Mouse (Mus musculus): ENCODE results near the gene Acod1. TPM values are rescaled to one million over a fixed set of nuclear protein-coding genes. Genes with fewer than 3 reads are reported as not detected.

The Acod1 gene
- polyA plus RNA-seq, 1 experiment from 2014 or later, result not detected

DNA sequence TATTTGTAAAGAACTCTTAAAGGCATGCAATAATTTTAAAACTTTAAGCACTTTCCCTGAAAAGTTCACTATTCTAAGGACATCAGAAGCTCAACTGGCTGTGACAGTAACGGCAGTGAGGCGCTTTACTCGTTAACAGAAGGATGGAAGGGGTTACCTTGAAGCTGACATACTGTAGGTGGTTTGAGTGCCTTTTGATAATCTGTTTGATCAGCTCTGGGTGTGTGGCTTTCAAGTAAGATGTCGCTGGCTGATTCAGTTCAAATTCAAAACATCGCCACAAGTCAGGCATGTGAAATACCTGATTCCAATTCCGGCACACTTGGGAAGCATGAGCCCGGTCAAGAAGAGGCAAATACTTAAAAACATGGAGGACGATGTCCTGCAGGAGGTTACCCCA, 48.3 kb downstream of the Acod1 start:
- no peak for ATAC-seq (ENCODE audit: low FRiP score)
- WGBS, result 94% methylated on average over 8 of the region's 8 CpGs
- no peak overlapping the region for H3K27ac ChIP-seq (ENCODE audit: low read depth, low read length)
- no peak overlapping the region for H3K4me3 ChIP-seq (ENCODE audit: low read depth, low read length)
- H3K4me2 ChIP-seq (replicated peaks; ENCODE audit: low read depth, low read length), result no peak overlapping the region
- H3K27me3 ChIP-seq (ENCODE audit: control insufficient read depth, insufficient read depth, low read length), result no peaks in the 10 kb centered on the region
- no peak overlapping the region for H3K9ac ChIP-seq (ENCODE audit: low read depth, low read length)
- no peaks in the 10 kb centered on the region for H3K36me3 ChIP-seq (ENCODE audit: control insufficient read depth, insufficient read depth, low read length)
- no peaks in the 10 kb centered on the region for H3K9me3 ChIP-seq (ENCODE audit: control insufficient read depth, low read length)
- H3K4me1 ChIP-seq (replicated peaks; ENCODE audit: control insufficient read depth, insufficient read depth, low read length), result no peaks in the 10 kb centered on the region
- no peak for DNase-seq (ENCODE audit: low spot score)

- Histone ChIP-seq H3K36me3 (ENCODE audit: control insufficient read depth, insufficient read depth, low read length) (no peaks in the 10 kb centered on the region), H3K9me3 (ENCODE audit: control insufficient read depth, low read length) (no peaks in the 10 kb centered on the region), H3K9ac (ENCODE audit: low read depth, low read length) (no peak overlapping the region), H3K27me3 (ENCODE audit: control insufficient read depth, insufficient read depth, low read length) (no peaks in the 10 kb centered on the region), H3K4me3 (ENCODE audit: low read depth, low read length) (no peak overlapping the region), H3K4me2 (replicated peaks; ENCODE audit: low read depth, low read length) (no peak overlapping the region), H3K4me1 (replicated peaks; ENCODE audit: control insufficient read depth, insufficient read depth, low read length) (no peaks in the 10 kb centered on the region), H3K27ac (ENCODE audit: low read depth, low read length) (no peak overlapping the region)
- 91% methylated on average over 8 of the region's 8 CpGs for WGBS
- no peak for DNase-seq (ENCODE audit: low spot score)
- no peak for ATAC-seq (ENCODE audit: low FRiP score)
Measured at GRCm38 (mm10) chr14:103095826-103096225, 49.0 kb downstream of the Acod1 start.

- DNase-seq (ENCODE audit: low spot score) (no peak), ATAC-seq (ENCODE audit: low FRiP score) (no peak)
- H3K4me2 ChIP-seq (replicated peaks; ENCODE audit: low read depth, low read length), result no peak overlapping the region
- no peak overlapping the region for H3K9ac ChIP-seq (ENCODE audit: low read depth, low read length)
- H3K27ac ChIP-seq (ENCODE audit: low read depth, low read length), result no peak overlapping the region
- H3K9me3 ChIP-seq (ENCODE audit: control insufficient read depth, low read length), result no peaks in the 10 kb centered on the region
- H3K4me3 ChIP-seq (ENCODE audit: low read depth, low read length), result no peak overlapping the region
- H3K36me3 ChIP-seq (ENCODE audit: control insufficient read depth, insufficient read depth, low read length), result no peaks in the 10 kb centered on the region
- no peaks in the 10 kb centered on the region for H3K4me1 ChIP-seq (replicated peaks; ENCODE audit: control insufficient read depth, insufficient read depth, low read length)
- WGBS, result 84% methylated on average over 6 of the region's 6 CpGs
- H3K27me3 ChIP-seq (ENCODE audit: control insufficient read depth, insufficient read depth, low read length), result no peaks in the 10 kb centered on the region
Measured at GRCm38 (mm10) chr14:103096621-103097020, 49.8 kb downstream of the Acod1 start.

DNA sequence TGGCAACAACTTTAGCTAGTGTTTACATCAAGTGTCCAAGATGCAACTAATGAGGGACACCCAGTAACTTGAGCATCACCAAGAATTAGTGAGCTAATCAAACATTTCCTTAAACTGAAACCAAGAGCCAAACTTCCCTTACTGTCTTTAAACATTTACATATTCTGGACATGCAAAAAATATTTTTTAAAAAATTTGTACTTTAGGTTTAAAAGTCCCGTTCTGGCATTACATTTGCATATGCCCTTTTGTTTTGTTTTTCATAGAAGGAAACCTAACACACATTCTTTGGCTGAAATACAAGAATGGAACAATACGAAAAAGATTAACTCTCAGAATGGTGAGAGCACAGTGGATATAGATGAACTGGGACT, 51.4 kb downstream of the Acod1 start:
- Histone ChIP-seq H3K27me3 (ENCODE audit: control insufficient read depth, insufficient read depth, low read length) (no peaks in the 10 kb centered on the region), H3K4me1 (replicated peaks; ENCODE audit: control insufficient read depth, insufficient read depth, low read length) (no peaks in the 10 kb centered on the region), H3K27ac (ENCODE audit: low read depth, low read length) (no peak overlapping the region), H3K9ac (ENCODE audit: low read depth, low read length) (peak overlapping the region; percentile 100), H3K4me3 (ENCODE audit: low read depth, low read length) (peak overlapping the region; percentile 94), H3K4me2 (replicated peaks; ENCODE audit: low read depth, low read length) (peak overlapping the region; percentile 48), H3K9me3 (ENCODE audit: control insufficient read depth, low read length) (no peaks in the 10 kb centered on the region), H3K36me3 (ENCODE audit: control insufficient read depth, insufficient read depth, low read length) (no peaks in the 10 kb centered on the region)
- ATAC-seq (ENCODE audit: low FRiP score) (no peak), DNase-seq (ENCODE audit: low spot score) (no peak)
- WGBS, result 0% methylated on average over 2 of the region's 2 CpGs

GRCm38 (mm10) chr14:103098587-103099235, 51.9 kb downstream of the Acod1 start:
- Histone ChIP-seq H3K4me2 (replicated peaks; ENCODE audit: low read depth, low read length) (peak overlapping the region; percentile 48), H3K36me3 (ENCODE audit: control insufficient read depth, insufficient read depth, low read length) (no peaks in the 10 kb centered on the region), H3K4me3 (ENCODE audit: low read depth, low read length) (peak overlapping the region; percentile 94), H3K4me1 (replicated peaks; ENCODE audit: control insufficient read depth, insufficient read depth, low read length) (no peaks in the 10 kb centered on the region), H3K9ac (ENCODE audit: low read depth, low read length) (peak overlapping the region; percentile 100), H3K27ac (ENCODE audit: low read depth, low read length) (peak overlapping the region; percentile 99), H3K9me3 (ENCODE audit: control insufficient read depth, low read length) (no peaks in the 10 kb centered on the region), H3K27me3 (ENCODE audit: control insufficient read depth, insufficient read depth, low read length) (no peaks in the 10 kb centered on the region)
- ATAC-seq (ENCODE audit: low FRiP score), result peak; percentile 83
- under 1% methylated on average over 68 of the region's 86 CpGs for WGBS
- peak; percentile 88 for DNase-seq (ENCODE audit: low spot score)

DNA sequence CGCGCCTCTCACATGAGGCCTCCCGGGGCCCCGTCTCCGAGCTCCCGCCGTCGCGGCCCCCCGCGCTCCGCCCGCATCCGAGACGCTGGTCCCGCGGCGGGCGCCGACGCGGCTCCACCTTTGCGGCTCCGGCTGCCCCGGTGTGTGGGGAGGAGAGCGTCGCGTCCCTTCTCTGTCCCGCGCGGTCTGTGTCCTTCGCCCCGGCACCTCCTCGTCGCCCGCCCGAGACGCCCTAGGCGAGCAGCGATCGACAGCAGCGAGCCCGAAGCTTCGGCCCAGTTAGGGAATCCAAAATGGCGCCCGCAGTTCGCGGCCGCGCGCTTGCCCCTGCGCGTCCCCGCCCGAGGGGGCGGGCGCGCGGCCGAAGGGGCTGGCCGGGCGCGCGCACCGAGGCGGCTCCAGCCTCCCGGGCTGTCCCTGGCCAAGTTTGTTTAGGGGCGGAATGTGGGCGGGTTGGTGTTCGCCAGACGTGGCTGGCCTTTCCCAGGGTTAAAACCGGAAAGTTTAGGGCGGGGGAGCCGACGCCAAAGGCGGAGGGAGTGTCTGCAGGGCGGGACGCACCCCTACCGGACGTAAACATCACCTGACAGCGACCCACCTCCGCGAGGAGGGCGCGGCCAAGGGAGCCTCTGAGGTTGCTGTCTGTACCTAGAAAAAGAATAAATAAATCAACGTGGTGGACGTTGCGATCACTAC, 52.6 kb downstream of the Acod1 start, which contains the start of gene Fbxl3:
Fbxl3 (minus strand) TSS at position 329 of the 696 bp plus-strand sequence.
- no peaks in the 10 kb centered on the region for H3K9me3 ChIP-seq (ENCODE audit: control insufficient read depth, low read length)
- peak within 1 kb of the TSS; percentile 100 for H3K9ac ChIP-seq (ENCODE audit: low read depth, low read length)
- no peaks in the 10 kb centered on the region for H3K36me3 ChIP-seq (ENCODE audit: control insufficient read depth, insufficient read depth, low read length)
- no peaks in the 10 kb centered on the region for H3K27me3 ChIP-seq (ENCODE audit: control insufficient read depth, insufficient read depth, low read length)
- under 1% methylated on average over 75 of the region's 88 CpGs for WGBS
- peak; percentile 91 for ATAC-seq (ENCODE audit: low FRiP score)
- no peaks in the 10 kb centered on the region for H3K4me1 ChIP-seq (replicated peaks; ENCODE audit: control insufficient read depth, insufficient read depth, low read length)
- peak; percentile 94 for DNase-seq (ENCODE audit: low spot score)
- peak within 1 kb of the TSS; percentile 55 for H3K4me2 ChIP-seq (replicated peaks; ENCODE audit: low read depth, low read length)
- peak within 1 kb of the TSS; percentile 99 for H3K27ac ChIP-seq (ENCODE audit: low read depth, low read length)
- H3K4me3 ChIP-seq (ENCODE audit: low read depth, low read length), result peak within 1 kb of the TSS; percentile 94

- H3K27me3 ChIP-seq (ENCODE audit: control insufficient read depth, insufficient read depth, low read length), result no peaks in the 10 kb centered on the region
- 86% methylated on average over 13 of the region's 13 CpGs for WGBS
- no peak overlapping the region for H3K9ac ChIP-seq (ENCODE audit: low read depth, low read length)
- H3K4me1 ChIP-seq (replicated peaks; ENCODE audit: control insufficient read depth, insufficient read depth, low read length), result no peaks in the 10 kb centered on the region
- no peak overlapping the region for H3K4me2 ChIP-seq (replicated peaks; ENCODE audit: low read depth, low read length)
- no peak for ATAC-seq (ENCODE audit: low FRiP score)
- no peak overlapping the region for H3K4me3 ChIP-seq (ENCODE audit: low read depth, low read length)
- no peak for DNase-seq (ENCODE audit: low spot score)
- H3K36me3 ChIP-seq (ENCODE audit: control insufficient read depth, insufficient read depth, low read length), result no peaks in the 10 kb centered on the region
- no peak overlapping the region for H3K27ac ChIP-seq (ENCODE audit: low read depth, low read length)
- H3K9me3 ChIP-seq (ENCODE audit: control insufficient read depth, low read length), result no peaks in the 10 kb centered on the region
Measured at GRCm38 (mm10) chr14:103100296-103100695, 53.5 kb downstream of the Acod1 start.

GRCm38 (mm10) chr14:103101171-103101570, 54.4 kb downstream of the Acod1 start:
- no peaks in the 10 kb centered on the region for H3K27me3 ChIP-seq (ENCODE audit: control insufficient read depth, insufficient read depth, low read length)
- no peak overlapping the region for H3K27ac ChIP-seq (ENCODE audit: low read depth, low read length)
- no peak overlapping the region for H3K4me2 ChIP-seq (replicated peaks; ENCODE audit: low read depth, low read length)
- no peak overlapping the region for H3K4me3 ChIP-seq (ENCODE audit: low read depth, low read length)
- no peaks in the 10 kb centered on the region for H3K36me3 ChIP-seq (ENCODE audit: control insufficient read depth, insufficient read depth, low read length)
- no peak overlapping the region for H3K9ac ChIP-seq (ENCODE audit: low read depth, low read length)
- H3K4me1 ChIP-seq (replicated peaks; ENCODE audit: control insufficient read depth, insufficient read depth, low read length), result no peaks in the 10 kb centered on the region
- ATAC-seq (ENCODE audit: low FRiP score), result no peak
- no peaks in the 10 kb centered on the region for H3K9me3 ChIP-seq (ENCODE audit: control insufficient read depth, low read length)
- no peak for DNase-seq (ENCODE audit: low spot score)
- WGBS, result 79% methylated on average over 3 of the region's 3 CpGs

DNA sequence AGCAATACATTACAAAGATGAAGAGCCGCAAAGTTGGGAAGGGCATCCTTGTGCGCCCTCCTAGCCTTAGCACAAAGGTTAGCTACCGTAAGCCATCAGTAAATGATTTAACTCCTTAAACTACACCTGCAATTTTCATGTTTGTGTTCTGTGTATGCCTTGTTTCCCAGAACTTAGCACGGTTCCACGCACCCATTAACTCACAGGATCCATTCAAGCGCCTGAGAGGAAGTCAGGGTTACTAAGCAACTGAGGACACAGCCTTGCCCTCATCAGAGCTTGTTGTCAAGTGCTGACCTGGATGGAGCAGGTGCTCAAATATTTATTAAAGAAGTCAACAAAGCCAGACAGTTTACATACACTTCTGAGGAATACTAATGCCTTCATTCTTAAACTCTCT, 55.5 kb downstream of the Acod1 start:
- DNase-seq (ENCODE audit: low spot score) (no peak), ATAC-seq (ENCODE audit: low FRiP score) (no peak)
- no peaks in the 10 kb centered on the region for H3K4me1 ChIP-seq (replicated peaks; ENCODE audit: control insufficient read depth, insufficient read depth, low read length)
- no peak overlapping the region for H3K4me2 ChIP-seq (replicated peaks; ENCODE audit: low read depth, low read length)
- no peak overlapping the region for H3K9ac ChIP-seq (ENCODE audit: low read depth, low read length)
- H3K27ac ChIP-seq (ENCODE audit: low read depth, low read length), result no peak overlapping the region
- H3K9me3 ChIP-seq (ENCODE audit: control insufficient read depth, low read length), result no peaks in the 10 kb centered on the region
- H3K36me3 ChIP-seq (ENCODE audit: control insufficient read depth, insufficient read depth, low read length), result no peaks in the 10 kb centered on the region
- no peaks in the 10 kb centered on the region for H3K27me3 ChIP-seq (ENCODE audit: control insufficient read depth, insufficient read depth, low read length)
- H3K4me3 ChIP-seq (ENCODE audit: low read depth, low read length), result no peak overlapping the region
- WGBS, result 69% methylated on average over 6 of the region's 6 CpGs

All from hindbrain, embryonic 11.5 days (tissue).